Comparison of ENCODE assay signal across 8 mouse cellular contexts in genomic region chr12:56695358-56696173, GRCm38 (mm10). TPM values are rescaled to one million over a fixed set of nuclear protein-coding genes. Genes with fewer than 3 reads are reported as not detected.
DNase-seq lines count a peak whose midpoint lies in the region; ATAC-seq and TF ChIP-seq lines count a peak whose summit lies in the region.
"Had no signal": no experiment of that assay in that cellular context is flagged by ENCODE, and none has a peak within 500 bp of the region (broad histone marks: within the 10 kb centered on the region; RNA-seq: fewer than 3 reads in every experiment).

No protein-coding gene starts in this region.

- peaks cover 99% of the 10 kb centered on the region for H3K27me3 ChIP-seq in hindbrain, embryonic 14.5 days (ENCODE audit: control insufficient read depth, insufficient read depth, low read length)
- H3K27me3 ChIP-seq in midbrain, postnatal 0 days (ENCODE audit: insufficient read depth, low read length): peaks cover 93% of the 10 kb centered on the region

- H3K27ac ChIP-seq in hindbrain, embryonic 14.5 days: no peak overlapping the region
- no peak overlapping the region for H3K27ac ChIP-seq in midbrain, postnatal 0 days (ENCODE audit: low read depth, low read length)

- peak; percentile 88 for ATAC-seq in hindbrain, embryonic 14.5 days (ENCODE audit: low FRiP score)
- peak; percentile 68 for ATAC-seq in midbrain, postnatal 0 days (ENCODE audit: low FRiP score)
- no peak for ATAC-seq in monocyte, adult 5-6 weeks (replicated peaks; ENCODE audit: insufficient number of reproducible peaks, low FRiP score, low TSS enrichment, poor library complexity, severe bottlenecking)

- DNase-seq in WW6 (ENCODE audit: low read depth, low spot score) (peak; percentile 85), liver (peak; percentile 74)
- DNase-seq in c-Kit-positive CD71-positive TER-119-negative erythroid progenitor cells, embryonic 14.5 days (ENCODE audit: low read depth): peak; percentile 55
- peak; percentile 50 to 51 for DNase-seq in gastrocnemius, adult 8-10 months (ENCODE audit: low spot score in 2 of 2)
- peak; percentile 53 for DNase-seq in hindbrain, embryonic 14.5 days (ENCODE audit: low spot score)
- DNase-seq in midbrain, postnatal 0 days (ENCODE audit: low spot score): peak; percentile 58

- under 1% methylated on average over 41 of the region's 41 CpGs for WGBS in hindbrain, embryonic 14.5 days
- WGBS in midbrain, postnatal 0 days: 0% methylated on average over 39 of the region's 41 CpGs

- no peaks in the 10 kb centered on the region for H3K4me1 ChIP-seq in hindbrain, embryonic 14.5 days (replicated peaks; ENCODE audit: control insufficient read depth, insufficient read depth, low read length)
- H3K4me1 ChIP-seq in midbrain, postnatal 0 days (ENCODE audit: insufficient read depth, low read length): 0 out of 2 replicates have a peak, but pooled peaks cover 4% of the 10 kb centered on the region

- no peak for TF ChIP-seq CTCF in midbrain, postnatal 0 days (IDR thresholded peaks at IDR 0.05)

- peak overlapping the region; percentile 13; the same call in 1 of the 2 replicates for H3K4me3 ChIP-seq in hindbrain, embryonic 14.5 days (replicated peaks; ENCODE audit: low read length)
- no peak overlapping the region for H3K4me3 ChIP-seq in midbrain, postnatal 0 days (ENCODE audit: low read depth, low read length)

- H3K4me2 ChIP-seq in hindbrain, embryonic 14.5 days (replicated peaks): peak overlapping the region; percentile 29
- 0 out of 2 replicates have a peak overlapping the region, but pooled peaks have one; percentile 18 for H3K4me2 ChIP-seq in midbrain, postnatal 0 days (ENCODE audit: low read depth, low read length, poor library complexity, severe bottlenecking)

- no peaks in the 10 kb centered on the region for H3K9me3 ChIP-seq in hindbrain, embryonic 14.5 days (ENCODE audit: control insufficient read depth, low read length)
- no peaks in the 10 kb centered on the region for H3K9me3 ChIP-seq in midbrain, postnatal 0 days (ENCODE audit: low read length)

- no peaks in the 10 kb centered on the region for H3K36me3 ChIP-seq in hindbrain, embryonic 14.5 days (replicated peaks; ENCODE audit: control insufficient read depth, insufficient read depth)
- no peaks in the 10 kb centered on the region for H3K36me3 ChIP-seq in midbrain, postnatal 0 days (ENCODE audit: insufficient read depth, low read length)

- H3K9ac ChIP-seq in hindbrain, embryonic 14.5 days: no peak overlapping the region
- no peak overlapping the region for H3K9ac ChIP-seq in midbrain, postnatal 0 days (replicated peaks; ENCODE audit: low read length, poor library complexity, severe bottlenecking)

RNA-seq across cellular contexts. Expression of gene Pax9, which starts 4.0 kb away (rescaled TPM):
- under 1 TPM in 1 of 4 experiments, not detected in 3; 0.15 TPM for total RNA-seq in gastrocnemius, adult 8-10 months (2022)
- not detected in 2 replicates for polyA plus RNA-seq in hindbrain, embryonic 14.5 days (2014; fragmentation: Nextera tagmentation; extraction: Ambion mirVana)
- not detected in 2 replicates for total RNA-seq in midbrain, postnatal 0 days (2014; rRNA removed)
- polyA plus RNA-seq in midbrain, postnatal 0 days (2015; fragmentation: Nextera tagmentation; extraction: Ambion mirVana): not detected in 2 replicates
- total RNA-seq in monocyte, adult 5-6 weeks (2017): not detected in 3 replicates
- total RNA-seq: left cerebral cortex, adult 8-10 months had no signal
